Mouse (Mus musculus) CH12.LX (cell line): Measurements from ENCODE around the gene Pip5k1b.

ENCODE experiments used
- CHD1 ChIP-seq: IDR thresholded peaks from 2 replicates; pipeline ENCODE4 v1.6.1; 2012; ENCODE audit warnings: low read depth, low read length, improper control_type of control experiment, inconsistent platforms
- CHD2 ChIP-seq: IDR thresholded peaks from 2 replicates; pipeline ENCODE4 v1.6.1; 2011; ENCODE audit warnings: low read length, improper control_type of control experiment
- CTCF ChIP-seq, 2 experiments: IDR thresholded peaks in 1 of 2; conservative IDR thresholded peaks in 1 of 2; 2 replicates each; pipeline ENCODE4 v1.5.1; 2011 to 2012; ENCODE audit warnings: low read depth in 2 of 2, low read length in 2 of 2, improper control_type of control experiment in 1 of 2, inconsistent platforms in 1 of 2, mild to moderate bottlenecking in 1 of 2, moderate library complexity in 1 of 2
- ELF1 ChIP-seq: IDR thresholded peaks from 2 replicates; pipeline ENCODE4 v1.6.1; 2014; ENCODE audit warnings: low read depth, mild to moderate bottlenecking, inconsistent platforms, low read length, improper control_type of control experiment
- HCFC1 ChIP-seq: IDR thresholded peaks from 2 replicates; pipeline ENCODE4 v1.6.1; 2012; ENCODE audit warnings: low read depth, mild to moderate bottlenecking, inconsistent platforms, low read length, improper control_type of control experiment
- KAT2A ChIP-seq: IDR thresholded peaks from 2 replicates; pipeline ENCODE4 v1.6.1; 2012; ENCODE audit warnings: low read length, improper control_type of control experiment, inconsistent platforms; ENCODE audit not compliant: insufficient replicate concordance
- MEF2A ChIP-seq: IDR thresholded peaks from 2 replicates; pipeline ENCODE4 v1.6.1; 2014; ENCODE audit warnings: low read depth, mild to moderate bottlenecking, inconsistent platforms, low read length, improper control_type of control experiment, borderline replicate concordance
- NRF1 ChIP-seq: IDR thresholded peaks from 2 replicates; pipeline ENCODE4 v1.6.1; 2014; ENCODE audit warnings: low read depth, mild to moderate bottlenecking, inconsistent platforms, low read length, improper control_type of control experiment, moderate library complexity
- PAX5 ChIP-seq: IDR thresholded peaks from 2 replicates; pipeline ENCODE4 v1.6.1; 2012; ENCODE audit warnings: low read length, inconsistent platforms, mixed read lengths
- POLR2A ChIP-seq: IDR thresholded peaks from 2 replicates; pipeline ENCODE4 v1.6.1; 2011; ENCODE audit warnings: low read depth, mild to moderate bottlenecking, improper control_type of control experiment, low read length
- SMC3 ChIP-seq: IDR thresholded peaks from 2 replicates; pipeline ENCODE4 v1.6.1; 2011; ENCODE audit warnings: low read depth, low read length, improper control_type of control experiment
- TBP ChIP-seq: conservative IDR thresholded peaks from 2 replicates; pipeline ENCODE4 v1.6.1; 2011; ENCODE audit warnings: low read depth, low read length, improper control_type of control experiment
- UBTF ChIP-seq: IDR thresholded peaks from 2 replicates; pipeline ENCODE4 v1.6.1; 2012; ENCODE audit warnings: low read depth, mild to moderate bottlenecking, inconsistent platforms, low read length, improper control_type of control experiment, moderate library complexity
- ZMIZ1 ChIP-seq: IDR thresholded peaks from 2 replicates; pipeline ENCODE4 v1.6.1; 2012; ENCODE audit warnings: low read depth, mild to moderate bottlenecking, inconsistent platforms, low read length, improper control_type of control experiment

DNA sequence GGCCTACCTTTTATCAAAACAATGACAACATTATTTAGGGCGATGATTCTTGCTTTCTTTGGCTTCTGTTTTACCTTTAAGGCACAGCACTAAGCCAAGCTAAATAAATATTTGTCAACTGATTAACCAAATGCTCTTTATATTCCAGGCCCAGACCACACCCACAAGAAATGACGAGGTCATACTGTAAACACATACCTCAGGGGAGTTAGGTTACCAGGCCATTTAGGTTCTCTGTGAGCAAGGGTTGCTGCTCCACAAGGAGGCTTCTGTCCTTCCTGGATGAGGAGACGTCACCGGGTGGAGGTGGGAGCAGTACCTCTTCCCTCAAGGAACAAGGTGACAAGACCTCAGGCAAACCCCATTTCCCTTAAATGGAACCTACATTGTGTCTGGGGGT lies 128.4 kb downstream of the Pip5k1b start:
- no peak for TF ChIP-seq CTCF (conservative IDR thresholded peaks at IDR 0.05 in 1 of 2, IDR thresholded peaks at IDR 0.05 in 1 of 2; ENCODE audit: low read depth in 2 of 2, low read length in 2 of 2)
- no peak for TF ChIP-seq POLR2A
- TF ChIP-seq ZMIZ1: no peak
- TF ChIP-seq NRF1: no peak
- TF ChIP-seq PAX5: no peak
- TF ChIP-seq TBP: no peak
- no peak for TF ChIP-seq MEF2A
- TF ChIP-seq KAT2A: no peak
- no peak for TF ChIP-seq CHD1
- TF ChIP-seq ELF1: no peak; the same call in 1 of the 2 replicates
- no peak for TF ChIP-seq CHD2
- TF ChIP-seq UBTF: no peak
- no peak for TF ChIP-seq HCFC1
- TF ChIP-seq SMC3: no peak
